Mouse (Mus musculus) monocyte, adult 5-6 weeks (primary cell): ENCODE results near the gene Hlcs. TPM values are rescaled to one million over a fixed set of nuclear protein-coding genes. Genes with fewer than 3 reads are reported as not detected.

ENCODE experiments used
- ATAC-seq: fragments of 153-309, 156-312 bp; replicated peaks from 2 replicates; pipeline ENCODE4 v1.8.0; 2017; ENCODE audit warnings: mild to moderate bottlenecking; ENCODE audit not compliant: low TSS enrichment, insufficient number of reproducible peaks, severe bottlenecking, poor library complexity, low FRiP score
- total RNA-seq: library from RNA; stranded (forward); fragments of 200-1000, 200-491, 200-594 nt; gene quantifications from 3 replicates; pipeline ENCODE4 v1.2.3, GENCODE M21; 2017

The Hlcs gene
- total RNA-seq, 1 experiment from 2014 or later = 41.3 TPM

- ATAC-seq = no peak
Observed at GRCm38 (mm10) chr16:94253671-94254414, 59.5 kb downstream of the Hlcs start.

DNA sequence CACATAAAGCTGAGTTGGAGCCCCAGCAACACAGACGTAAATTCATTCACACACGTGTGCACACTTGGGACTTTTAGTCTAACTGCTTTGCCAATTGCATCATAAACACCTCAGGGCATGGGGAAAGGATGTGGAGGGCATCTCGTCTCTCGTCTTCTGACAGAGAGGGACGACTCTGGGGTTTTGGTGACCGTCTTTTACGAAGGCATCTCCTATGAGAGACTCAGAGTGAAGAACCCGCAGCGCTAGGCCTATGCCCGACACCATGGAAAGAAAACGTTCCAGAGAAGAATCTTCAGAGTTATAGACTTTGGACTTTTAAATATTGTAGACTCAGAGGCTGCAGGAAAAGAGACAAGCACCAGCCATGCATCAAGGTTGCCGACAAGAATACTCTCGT lies 61.6 kb downstream of the Hlcs start:
- ATAC-seq = no peak

GRCm38 (mm10) chr16:94250640-94251349 lies 62.6 kb downstream of the Hlcs start:
- ATAC-seq = no peak

DNA sequence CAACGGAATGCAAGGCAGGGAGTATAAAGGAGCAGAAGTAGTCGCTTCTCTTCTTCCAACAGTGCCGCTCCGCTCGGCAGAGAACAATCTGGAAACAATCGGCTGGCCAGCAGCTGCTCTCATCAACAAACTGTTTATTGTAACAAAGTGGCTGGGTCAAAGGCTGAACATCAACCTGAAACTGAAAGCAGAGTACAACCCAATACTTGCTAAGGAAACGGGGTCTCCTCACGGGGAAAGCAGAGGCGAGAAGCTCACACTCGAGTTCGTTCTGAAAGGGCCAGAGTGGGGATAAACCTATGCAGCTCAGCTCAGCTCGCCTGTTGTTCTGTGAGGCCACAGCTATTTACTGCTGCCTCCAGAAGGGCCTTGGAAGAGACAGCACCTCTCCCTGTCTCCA lies 63.2 kb downstream of the Hlcs start:
- no peak for ATAC-seq

DNA sequence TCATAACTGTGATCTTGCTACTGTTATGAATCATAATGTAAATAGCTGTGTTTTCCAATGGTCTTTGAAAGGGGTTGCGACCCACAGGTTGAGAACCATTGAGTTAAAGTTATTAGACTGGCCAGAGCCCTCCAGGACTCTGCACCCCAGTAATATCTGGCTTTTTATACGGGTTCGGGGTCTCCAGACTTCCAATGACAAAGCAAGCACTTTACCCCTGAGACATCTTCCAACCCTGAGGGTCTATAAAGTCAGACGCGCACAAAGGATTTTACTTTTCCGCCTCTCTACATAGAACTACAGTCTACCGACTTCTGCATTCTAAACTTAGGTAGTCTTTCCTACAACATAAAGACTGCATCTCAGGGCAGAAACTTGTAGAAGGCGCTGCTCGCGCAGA lies 63.7 kb downstream of the Hlcs start:
- no peak for ATAC-seq

DNA sequence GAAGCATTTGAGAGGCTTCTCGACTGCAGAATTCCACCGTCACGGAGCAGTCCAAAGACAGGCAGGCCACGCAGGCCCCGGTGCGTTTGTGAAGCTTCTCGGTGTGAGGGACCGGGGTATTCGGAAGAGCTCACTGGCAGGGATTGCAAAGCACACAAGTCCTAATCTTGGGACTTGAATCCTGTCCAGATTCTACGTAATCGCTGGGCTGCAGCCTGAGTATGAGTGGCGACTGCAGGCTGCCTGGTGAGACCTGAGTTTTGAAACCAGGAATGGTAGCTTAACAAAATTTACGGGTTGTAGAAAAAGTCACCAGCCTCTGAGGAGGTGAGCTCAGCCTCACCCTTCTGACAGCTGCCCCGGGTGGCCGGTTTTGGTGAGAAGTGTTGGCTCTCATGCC lies 64.7 kb downstream of the Hlcs start:
- no peak for ATAC-seq

- no peak for ATAC-seq
Observed at GRCm38 (mm10) chr16:94246976-94247375, 66.4 kb downstream of the Hlcs start.

GRCm38 (mm10) chr16:94246058-94246784 lies 67.2 kb downstream of the Hlcs start:
- peak; percentile 89 for ATAC-seq

GRCm38 (mm10) chr16:94241126-94241525 lies 72.2 kb downstream of the Hlcs start:
- peak; percentile 84 for ATAC-seq

- ATAC-seq = no peak
Observed at GRCm38 (mm10) chr16:94240190-94240589, 73.2 kb downstream of the Hlcs start.

- ATAC-seq = peak; percentile 18; the same call in 1 of the 2 replicates
Observed at GRCm38 (mm10) chr16:94239567-94239966, 73.8 kb downstream of the Hlcs start.

DNA sequence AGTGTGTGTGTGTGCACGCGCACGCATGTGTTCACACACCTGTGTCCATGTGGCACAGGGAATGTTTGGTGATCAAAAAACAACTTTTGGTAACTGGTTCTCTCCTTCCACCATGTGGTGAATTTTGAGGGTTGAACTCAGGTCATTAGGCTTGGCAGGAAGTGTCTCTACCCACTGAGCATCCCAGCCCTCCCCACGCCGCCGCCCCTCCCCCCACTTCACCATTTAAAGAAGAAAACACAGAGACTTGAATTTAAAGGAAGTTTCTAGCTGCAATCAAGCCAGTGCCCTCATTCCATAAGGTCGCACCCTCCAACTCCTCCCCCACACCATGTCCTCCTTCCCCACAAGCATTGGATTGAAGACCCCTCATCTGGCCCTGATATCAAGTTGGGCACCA lies 74.2 kb downstream of the Hlcs start:
- peak; percentile 16 for ATAC-seq

GRCm38 (mm10) chr16:94237130-94237484 lies 76.3 kb downstream of the Hlcs start:
- no peak for ATAC-seq

GRCm38 (mm10) chr16:94236226-94237129 lies 76.9 kb downstream of the Hlcs start:
- ATAC-seq = no peak

GRCm38 (mm10) chr16:94235718-94236117 lies 77.7 kb downstream of the Hlcs start:
- no peak for ATAC-seq

GRCm38 (mm10) chr16:94234202-94234601 lies 79.2 kb downstream of the Hlcs start:
- ATAC-seq = no peak

DNA sequence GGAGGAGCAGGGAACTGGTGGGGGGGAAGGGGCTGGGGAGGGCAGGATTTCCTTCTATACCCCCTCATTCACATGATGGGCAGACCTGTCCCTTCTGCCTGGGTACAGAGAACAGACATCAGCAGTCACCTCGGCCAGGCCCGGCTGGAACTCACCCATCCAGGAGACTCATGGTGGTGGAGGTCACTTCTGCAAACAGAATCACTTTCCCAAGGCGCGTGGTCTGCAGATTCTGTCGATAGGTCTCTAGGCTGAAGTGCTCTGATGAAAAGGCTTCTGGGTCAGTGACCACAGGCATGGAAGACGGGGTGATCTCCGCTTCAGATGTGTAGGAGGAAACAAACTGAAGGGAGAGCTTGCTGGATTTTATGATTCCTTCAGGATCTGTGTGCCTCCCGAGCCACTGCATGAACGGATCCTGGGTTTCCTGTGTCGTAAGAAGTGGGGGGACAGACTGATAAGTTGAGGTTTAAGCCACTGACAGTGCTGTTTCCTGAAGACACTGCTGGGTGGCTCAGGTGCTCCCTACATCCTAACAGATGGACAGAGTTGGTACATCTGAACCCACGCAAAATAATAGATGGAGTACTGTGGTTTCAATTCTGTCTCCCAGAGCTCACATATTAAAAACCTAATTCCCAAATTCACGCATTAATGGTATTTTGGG lies 82.3 kb downstream of the Hlcs start:
- ATAC-seq = no peak

DNA sequence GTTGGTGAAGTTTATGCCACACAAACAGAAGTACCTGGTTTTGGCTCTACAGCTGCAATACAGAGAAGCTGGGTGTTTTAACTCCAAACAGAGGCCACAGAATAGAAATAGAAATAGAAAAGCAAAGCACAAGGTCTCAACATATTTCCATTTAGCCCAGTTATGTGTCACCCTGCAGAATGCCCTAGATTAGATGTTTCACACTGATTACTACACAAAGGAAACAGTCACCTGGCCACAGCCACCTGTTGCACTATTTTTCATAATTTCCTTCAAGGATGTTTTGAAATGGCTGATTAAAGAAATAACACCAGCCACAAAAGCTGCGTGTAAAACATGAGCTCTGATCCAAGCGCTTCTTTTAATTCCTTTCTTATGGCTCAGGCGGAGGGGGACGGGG lies 82.9 kb downstream of the Hlcs start:
- ATAC-seq = no peak
